Mouse (Mus musculus): ENCODE measurements around the gene BC005561. TPM values are rescaled to one million over a fixed set of nuclear protein-coding genes. Genes with fewer than 3 reads are reported as not detected.

Gene BC005561
- total RNA-seq, 2 experiments from 2014 or later, result 5.6 to 7.8 TPM

Other genes with a start within 250 kb of the BC005561 start
- 10 to 100 TPM in 1 of 2 experiments, not detected in 1; 77.3 TPM for gene Ibsp, start 209.2 kb upstream of the BC005561 start, total RNA-seq (2021)
- gene Mepe, start 183.0 kb upstream of the BC005561 start, total RNA-seq (2021), result under 1 TPM in 1 of 2 experiments, not detected in 1; 0.45 TPM
- 100 to 1,000 TPM in 1 of 2 experiments, 1 to 10 TPM in 1; 1.9 to 242 TPM for gene Spp1, start 73.2 kb upstream of the BC005561 start, total RNA-seq (2021)
- 10 to 100 TPM; 24.8 to 32.6 TPM for gene Pkd2, start 48.9 kb upstream of the BC005561 start, total RNA-seq (2021)